Mouse (Mus musculus) brain, adult 2 months (tissue): ENCODE results near the gene Nkx2-2.

ENCODE experiments used
- DNase-seq: peaks from one replicate; pipeline ENCODE4 v3.0.0; 2011; ENCODE audit warnings: low read depth, low spot score

Gene Nkx2-2

DNA sequence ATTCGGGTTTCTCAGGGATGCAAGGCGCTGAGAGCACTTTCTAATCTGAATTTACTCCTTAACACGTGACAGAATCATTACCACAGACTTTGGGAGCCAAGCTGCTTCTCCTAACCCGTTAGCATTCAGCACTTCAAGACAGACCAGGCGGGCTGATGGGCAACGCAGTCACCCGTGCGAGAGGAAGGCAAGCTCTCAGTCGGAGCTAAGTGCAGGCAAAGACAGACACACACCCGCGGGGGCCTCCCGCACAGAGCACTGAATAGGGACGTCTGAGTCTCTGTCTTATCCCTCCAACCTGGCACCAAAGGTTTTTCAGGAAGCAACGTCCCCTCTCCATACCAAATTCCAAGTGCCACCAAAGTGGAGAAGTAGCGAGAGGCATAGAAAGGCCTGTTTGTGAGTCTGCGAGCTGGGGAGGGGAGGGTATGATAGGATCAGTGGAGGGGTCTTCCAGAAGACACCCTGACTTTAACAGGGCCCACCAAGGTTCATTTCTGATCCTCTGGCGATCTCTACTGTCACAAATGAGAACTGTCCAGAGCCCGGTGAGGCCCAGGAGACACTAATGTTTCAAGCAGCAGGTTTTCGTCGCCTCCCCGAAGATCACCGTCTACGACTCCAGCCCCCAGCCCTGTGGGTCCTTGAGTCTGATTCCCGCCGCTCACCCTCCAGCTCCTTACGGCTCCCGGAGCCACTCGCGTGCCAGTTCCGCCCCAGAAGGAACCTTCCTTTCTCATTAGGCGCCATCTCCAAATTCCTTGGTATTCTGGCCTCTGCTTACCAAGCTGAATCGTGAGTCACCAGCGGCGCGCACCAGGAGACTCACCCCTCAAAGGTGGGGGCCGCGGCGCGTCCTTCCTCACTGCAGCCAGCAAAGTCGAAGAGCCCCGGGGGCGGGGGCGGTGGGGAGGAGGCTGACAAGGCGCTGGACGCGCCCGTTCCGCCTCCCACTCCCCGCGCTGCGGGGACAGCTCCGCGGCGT is at the start of gene Nkx2-2:
Nkx2-2 (minus strand) TSS at position 973 of the 985 bp plus-strand sequence.
- no peak for DNase-seq

DNA sequence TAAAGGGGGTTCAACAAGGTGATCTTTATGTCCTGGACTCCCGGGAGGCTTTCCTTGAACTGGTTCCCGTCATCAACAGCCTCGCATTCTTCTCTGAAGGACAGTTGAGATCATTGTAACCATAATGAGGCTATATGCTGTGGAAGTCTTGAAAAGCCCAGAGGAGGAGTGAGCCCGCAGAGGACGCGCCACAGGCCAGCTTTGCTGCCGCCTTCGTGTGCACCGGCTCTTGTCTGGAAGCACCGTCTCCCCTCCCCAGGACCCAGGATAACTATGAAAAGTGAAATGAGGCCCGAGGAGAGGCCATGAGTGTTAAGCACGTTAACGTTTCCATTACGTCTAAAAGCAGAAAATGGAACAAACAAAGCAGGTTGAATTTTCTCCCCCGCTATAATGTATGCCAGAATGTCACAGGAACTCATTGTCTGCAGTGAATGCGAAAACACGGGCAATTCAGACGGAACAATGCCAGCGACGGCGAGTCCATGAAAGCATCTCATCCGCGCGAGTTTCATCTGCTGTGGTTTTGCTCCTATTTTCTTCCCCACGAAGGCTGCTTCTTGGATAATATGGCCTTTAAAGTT is 41.8 kb upstream of the Nkx2-2 start:
- peak; percentile 30 for DNase-seq

DNA sequence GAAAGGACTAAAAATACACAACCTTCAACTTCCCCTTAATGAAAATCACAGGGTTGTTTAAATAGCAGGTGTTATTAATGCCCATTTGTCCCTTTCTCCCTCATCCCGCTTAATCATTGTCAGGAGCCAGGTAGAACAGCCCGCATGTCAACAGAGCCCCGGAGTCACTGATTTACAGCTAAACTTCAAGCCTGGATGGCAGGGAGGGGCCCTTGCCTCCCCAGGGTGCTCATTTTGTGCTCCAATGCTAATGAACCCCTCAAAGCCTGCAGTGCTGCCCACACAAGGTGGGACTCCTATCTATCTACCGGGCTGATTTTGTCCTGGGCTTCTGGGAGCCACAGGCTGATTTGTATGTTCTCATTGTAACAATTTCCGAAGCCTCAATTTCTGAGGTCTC is 37.1 kb upstream of the Nkx2-2 start:
- no peak for DNase-seq

DNA sequence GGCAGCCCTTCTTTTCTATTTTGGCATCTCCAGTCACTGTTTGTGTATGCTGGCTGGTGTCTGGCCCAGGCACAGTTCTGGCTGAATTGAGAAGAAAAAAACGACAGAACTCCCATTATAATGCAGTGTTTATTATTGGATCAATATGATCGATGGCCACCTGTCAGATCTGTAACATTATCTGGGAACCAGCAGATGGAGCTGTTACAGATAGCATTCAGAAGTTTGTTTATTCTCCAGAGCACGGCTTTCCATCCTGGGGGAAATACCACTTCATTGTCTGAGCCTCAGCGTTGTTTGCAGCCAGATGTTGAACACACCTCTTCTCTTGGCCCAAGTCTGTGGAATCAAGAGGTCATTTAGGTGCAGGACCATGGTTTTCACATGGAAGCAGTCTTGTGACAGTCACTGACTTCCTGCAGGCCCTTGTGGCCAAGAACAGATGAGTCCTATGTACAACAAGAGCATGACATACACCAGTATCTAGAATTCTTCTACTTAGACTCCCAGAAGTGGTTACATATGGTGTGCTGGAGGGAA is 11.1 kb upstream of the Nkx2-2 start:
- no peak for DNase-seq

DNA sequence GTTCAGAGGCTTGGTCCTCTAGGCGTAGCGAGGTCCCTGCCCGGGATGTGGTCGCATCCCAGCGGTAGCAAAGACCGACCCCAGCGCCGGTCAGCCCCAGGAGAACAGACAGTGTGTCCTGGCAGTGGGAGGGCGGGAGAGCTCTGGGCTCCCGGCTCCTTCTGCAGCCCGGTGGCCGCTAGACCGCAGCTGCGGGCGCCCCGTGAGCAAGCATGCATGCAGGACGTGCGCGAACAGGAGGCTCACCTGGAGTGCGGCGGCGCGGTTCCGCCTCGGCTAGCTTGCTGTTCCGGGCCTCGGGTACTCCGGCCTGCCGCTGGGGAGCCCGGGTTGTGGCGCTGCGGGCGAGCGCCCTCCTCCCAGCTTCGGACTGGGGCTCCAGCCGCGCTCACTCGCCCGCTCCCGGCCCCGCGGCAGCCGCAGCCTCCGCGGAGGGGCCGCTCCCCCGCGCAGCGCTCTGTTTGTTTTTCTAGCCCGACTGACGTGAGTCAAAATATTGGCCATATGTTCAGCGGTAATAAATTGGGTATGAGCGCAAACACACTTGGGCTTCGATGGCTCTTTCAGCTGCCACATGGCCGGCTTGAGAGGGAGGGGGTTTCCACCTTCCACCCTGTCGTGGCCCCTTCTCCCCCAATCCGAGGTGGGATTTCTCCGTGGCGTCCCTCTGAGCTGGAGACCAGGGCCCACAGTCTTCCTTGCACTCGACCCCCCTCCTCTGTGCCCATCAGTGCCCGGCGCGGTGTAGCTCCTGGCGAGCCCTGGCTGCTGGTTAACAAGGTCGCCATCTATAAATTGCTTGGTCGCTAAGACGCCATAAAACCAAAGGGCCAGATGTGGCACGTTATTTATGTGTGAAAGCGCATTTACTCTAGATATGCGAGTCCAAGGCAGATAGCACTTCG is 920 bp upstream of the Nkx2-2 start:
- DNase-seq, result no peak

DNA sequence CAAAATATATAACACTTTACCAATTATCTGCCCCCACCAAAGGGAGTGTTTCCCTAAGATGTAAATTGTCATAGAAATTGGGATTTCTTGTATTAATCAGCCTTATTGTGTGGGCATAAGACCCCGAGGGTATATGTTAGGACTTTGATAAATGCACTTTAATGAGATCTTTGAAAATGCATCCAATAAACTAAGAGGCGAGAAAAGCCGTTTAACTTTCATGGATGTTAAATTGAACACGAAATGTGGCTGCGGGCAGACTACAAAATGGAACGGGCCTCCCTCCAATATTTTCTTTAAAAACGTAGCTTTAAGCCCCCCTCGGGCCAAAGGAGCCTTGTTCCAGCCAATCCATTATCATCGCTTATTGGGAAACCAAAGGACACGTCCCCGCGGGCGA is 1.3 kb downstream of the Nkx2-2 start:
- no peak for DNase-seq

DNA sequence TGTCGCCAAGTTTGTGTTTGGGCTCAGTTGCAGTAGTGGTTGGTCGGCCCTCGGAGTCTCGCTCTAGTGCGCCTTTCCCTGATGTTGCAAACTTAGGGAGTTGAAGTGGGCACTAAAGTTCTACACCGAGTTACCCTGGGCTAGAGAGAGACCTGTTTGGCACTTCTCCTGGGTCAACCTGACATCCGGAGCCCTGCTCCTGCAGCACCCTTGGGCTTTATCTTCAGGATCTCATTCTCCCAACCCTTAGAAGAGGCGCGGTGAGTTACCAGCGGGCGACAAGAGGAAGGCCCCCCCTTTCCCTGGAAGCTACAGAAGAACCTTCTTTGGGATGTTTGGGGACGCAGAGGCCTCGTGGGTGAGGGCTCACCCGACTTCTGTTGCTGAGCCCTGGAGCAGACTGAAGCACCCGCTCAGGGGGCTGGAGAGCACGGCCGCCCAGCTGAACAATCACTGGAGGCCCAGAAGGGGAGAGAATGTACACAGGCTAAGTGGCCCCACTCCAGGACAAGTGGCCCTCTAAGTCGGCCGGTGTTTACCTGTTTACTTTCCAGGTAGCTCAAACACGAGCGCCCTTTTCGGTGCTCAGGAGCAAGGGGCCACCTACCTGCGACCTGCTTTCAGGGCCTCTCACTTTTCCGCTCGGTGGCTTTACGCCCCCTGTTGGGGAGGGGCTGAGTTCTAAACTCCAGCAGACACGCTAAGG is 3.6 kb downstream of the Nkx2-2 start:
- DNase-seq, result no peak

DNA sequence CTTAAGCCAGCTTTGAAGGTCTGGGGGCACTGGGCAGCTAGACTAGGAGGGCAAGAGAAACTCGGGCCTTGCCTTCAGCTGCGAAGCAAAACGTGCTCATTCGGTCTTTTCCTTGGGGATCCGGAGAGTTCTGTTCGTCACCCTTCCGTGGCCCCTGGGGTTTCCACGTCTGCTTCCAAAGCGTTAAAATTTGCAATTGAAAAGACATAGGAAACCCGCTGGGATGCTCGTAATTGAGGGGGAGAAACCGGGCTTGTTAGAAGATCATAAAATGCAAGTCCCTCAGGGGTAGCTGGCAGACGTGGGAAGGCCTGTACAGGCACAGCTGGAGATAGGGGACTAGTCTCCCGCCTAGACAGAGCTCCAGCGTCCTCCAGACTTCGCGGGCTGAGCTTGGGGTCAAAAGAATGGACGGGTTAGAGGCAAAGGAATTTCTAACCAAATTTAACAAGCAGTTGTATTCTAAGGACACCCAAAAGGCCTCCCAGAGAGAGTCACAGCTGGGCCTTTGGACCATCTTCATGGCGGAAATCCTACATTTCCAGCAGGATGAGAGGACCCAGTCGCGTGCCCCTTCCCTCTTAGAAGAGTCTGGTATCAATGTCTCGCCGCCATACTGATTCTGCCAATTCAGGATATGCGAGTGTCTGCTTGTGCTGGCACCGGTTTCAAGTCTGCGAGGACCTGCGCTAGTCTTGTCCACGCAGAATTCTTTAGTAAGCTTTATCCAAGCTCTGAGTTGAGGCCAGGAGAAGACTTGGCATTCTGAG is 4.3 kb downstream of the Nkx2-2 start:
- no peak for DNase-seq

DNA sequence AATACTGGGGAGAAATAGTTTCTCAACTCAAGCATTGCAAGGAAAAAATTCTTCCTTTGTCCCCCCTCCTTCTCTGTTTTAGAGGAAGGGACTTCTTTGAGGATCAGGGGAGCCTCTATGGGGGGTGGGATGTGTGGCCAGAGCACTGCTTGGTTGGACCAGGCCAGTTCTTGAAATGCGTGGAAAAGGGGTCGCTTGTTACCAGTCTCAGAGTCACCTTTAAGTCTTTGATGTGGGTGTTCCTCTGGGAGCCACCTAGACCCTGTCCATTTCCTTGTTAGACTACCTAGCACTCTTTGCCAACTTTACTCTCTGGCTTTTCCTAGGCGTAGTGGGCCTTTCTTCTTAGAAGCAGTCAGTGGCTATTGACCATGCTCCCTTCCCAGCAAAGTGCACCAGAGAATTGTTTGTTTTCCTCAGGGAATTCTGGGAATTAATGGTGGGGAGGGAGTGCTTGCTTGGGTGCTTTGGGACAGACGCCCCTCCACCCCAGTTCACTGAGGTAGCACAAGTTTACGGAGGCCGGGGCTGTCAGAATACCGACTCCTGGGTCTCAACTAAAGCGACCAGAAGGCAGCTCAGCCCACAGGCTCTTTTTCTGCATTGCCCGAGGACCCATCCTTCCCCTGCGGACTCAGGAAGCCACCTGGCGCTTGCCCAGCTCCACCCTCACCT is 5.0 kb downstream of the Nkx2-2 start:
- DNase-seq, result no peak

DNA sequence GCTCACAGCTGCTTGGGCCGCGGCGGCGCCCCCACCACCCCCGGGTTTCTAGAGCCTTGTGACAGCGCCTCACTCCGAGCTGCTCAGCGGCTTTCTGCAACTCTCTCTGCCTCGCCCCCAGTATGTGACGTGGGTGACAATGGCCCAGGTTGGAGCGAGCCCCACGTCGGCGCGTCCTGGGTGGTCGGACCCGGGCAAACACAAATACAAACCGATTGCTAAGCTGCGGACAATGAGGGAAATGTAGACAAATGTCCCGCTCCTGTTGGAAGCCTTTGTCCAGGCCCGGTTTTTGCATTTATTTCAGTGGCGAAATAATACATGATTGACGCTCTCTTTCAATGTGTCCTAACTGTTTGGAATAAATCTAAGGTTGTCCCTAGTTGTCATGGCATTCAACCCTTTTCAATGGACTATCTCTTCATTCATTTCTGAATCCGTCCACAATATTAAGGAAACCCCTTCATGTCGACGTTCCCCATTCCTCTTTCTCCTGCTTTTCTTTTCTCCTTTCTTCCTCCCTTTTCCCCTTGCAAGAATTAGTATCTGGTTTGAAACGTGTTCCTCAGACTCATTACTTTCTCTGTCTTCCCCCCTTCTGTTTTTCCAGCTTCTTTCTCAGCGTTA is 5.9 kb downstream of the Nkx2-2 start:
- no peak for DNase-seq

DNA sequence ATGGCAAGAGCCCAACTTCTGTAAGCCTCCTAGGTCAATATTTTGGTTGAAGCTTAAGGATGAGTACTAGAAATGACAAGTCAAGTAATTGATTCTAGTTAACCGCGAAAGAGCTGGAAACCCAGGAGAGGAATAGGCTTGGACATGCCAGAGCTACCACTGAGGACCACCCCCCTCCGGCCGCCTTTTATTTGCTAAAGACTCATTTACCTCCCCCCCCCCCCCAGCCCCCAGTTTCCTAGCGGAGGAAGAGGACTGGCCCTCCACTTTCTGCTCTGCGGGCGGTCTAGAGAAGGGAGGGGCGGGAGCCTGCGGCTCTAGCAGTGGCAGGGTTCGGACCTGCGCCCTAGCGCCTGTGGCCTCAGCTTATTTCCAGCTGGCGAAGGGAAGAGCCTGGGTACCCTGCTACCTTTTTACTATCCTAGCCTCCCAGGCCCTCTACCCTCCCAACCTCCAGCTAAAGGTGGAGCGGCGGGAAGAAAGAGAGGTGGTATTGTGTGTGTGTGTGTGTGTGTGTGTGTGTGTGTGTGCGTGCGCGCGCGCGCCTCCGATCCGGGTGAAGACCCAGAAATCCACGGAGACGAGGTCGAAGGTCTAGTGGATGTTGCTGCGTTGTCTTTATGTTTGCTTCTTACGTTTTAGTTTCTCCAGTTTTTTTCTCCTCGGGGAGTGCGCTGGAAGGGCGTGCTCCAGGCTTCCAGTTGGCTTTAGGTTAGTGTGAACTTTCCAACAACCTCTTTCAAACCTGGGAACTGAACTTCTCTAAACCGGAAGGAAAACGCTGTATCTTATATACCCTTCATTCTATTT is 6.8 kb downstream of the Nkx2-2 start:
- DNase-seq, result no peak

DNA sequence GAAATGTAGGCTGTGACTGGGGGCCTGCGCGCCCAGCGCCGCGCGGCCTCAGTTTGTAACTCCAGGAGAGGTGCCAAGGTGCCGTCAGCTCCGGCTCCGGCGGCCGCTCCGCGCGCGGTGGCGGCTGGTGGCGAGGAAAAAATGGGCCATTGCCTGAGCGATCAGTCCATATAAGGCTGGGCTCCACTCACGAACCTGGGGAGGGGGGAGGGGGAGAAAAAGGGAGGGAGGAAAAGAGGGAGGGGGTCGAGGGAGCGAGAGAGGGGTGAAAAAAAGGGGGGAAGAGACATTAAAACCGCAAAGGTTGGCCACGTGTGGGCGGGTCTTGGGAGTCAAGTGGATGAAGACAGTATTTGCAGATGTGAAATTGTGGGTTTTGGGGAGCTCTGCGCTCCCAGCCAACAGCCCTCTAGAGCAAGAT is 7.8 kb downstream of the Nkx2-2 start:
- peak; percentile 49 for DNase-seq

DNA sequence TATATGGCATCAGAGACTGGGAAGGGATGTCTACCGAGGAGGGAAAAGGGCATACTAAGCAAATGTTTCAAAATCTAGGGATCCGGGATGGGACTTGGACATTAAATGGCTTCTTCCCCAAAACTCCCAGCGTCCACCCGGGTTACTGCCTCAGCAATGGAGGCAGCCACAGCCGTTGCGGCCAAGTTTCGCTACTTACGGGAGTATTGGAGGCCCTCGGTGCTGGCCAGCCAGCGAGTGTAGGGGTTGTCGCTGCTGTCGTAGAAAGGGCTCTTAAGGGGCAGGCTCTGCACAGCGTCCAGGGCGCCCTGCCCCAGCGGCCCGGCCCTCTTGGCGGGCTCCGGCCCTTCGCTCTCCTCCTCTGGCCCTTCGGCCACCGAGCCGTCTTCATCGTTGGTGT is 8.5 kb downstream of the Nkx2-2 start:
- no peak for DNase-seq

DNA sequence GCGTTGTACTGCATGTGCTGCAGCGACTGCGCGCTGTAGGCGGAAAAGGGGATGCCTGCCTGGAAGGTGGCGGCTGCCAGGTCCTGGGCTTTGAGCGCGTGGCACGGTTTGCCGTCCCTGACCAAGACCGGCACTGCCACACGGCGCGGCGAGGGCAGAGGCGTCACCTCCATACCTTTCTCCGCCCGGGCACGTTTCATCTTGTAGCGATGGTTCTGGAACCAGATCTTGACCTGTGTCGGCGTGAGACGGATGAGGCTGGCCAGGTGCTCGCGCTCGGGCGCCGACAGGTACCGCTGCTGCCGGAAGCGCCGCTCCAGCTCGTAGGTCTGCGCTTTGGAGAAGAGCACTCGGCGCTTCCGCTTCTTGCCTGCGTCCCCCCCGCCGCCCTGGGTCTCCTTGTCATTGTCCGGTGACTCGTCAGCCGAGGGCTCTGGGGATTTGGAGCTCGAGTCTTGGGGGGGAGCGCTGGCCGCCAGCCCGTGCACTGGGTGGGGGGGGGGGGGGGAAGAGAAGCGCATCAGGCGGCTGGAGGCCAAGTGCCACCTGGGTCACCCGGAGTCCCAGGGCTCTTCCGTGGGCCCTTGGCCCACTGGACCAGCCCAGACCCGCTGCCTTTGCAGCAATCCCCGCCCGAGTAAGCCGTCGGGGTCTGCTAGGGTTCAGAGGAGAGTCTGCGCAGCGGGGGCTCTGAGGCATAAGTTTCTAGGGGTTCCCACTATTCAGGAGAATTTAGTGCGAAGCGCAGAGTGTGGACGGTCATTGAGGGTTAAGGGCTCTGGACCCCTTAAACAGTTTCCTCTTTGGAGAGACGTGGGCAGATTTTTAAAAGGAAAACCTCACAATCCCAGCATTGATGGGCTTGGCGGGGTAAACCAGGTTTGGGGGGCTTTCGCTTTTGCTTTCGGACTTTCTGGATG is 9.7 kb downstream of the Nkx2-2 start:
- no peak for DNase-seq

DNA sequence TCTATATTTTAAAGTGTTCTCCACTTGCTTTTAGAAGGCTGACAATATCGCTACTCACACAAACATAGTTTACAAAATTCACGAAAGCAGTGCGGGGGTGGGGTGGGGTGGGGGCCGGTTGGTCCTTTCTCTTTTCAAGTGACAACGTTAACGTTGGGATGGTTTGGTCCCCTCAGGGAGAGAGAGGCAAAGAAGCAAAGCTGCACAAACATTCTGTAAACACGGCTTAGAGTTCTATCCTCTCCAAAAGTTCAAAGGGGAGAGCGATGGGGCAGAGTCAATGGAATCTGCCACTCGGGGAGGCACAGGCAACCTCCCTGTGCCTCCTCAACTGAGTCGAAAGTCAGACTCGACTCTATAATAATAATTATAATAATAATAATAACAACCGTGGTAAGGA is 10.5 kb downstream of the Nkx2-2 start:
- no peak for DNase-seq

DNA sequence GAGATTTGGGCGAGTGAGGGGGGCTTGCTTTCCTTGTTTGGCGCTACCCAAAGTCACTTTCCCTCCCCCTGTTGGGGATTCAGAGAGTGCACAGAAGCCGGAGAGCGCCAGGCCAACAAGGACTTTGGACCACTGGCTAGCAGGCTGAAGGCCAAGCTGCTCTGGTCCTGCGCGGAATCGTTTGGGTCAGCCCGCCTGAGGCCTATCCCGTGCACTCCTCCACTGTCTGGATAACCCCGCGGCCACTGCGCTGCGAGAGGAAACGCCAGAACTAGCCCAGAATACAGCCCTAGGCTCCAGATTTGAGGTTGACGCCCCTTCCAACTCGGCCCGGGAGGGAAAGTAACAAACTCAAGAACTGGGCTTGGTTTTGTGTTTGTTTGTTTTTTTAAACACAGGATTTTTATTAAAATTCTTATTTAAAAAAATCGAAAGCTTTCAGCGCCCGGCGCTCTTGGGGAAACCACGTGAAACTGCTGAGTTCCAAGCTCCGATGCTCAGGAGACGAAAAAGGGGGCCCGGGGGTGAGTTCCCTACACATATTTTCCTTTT is 11.3 kb downstream of the Nkx2-2 start:
- DNase-seq, result peak; percentile 46
